Mouse (Mus musculus) gastrocnemius, postnatal 10 days (tissue): ENCODE results near the gene Cd84. TPM values are rescaled to one million over a fixed set of nuclear protein-coding genes. Genes with fewer than 3 reads are reported as not detected.
"Not testable (repeated sequence)": the region's sequence is repeated elsewhere in the genome, so short reads cannot be mapped to it uniquely, and the experiment has no call there.

Experiments used
- DNase-seq: peaks from one replicate; pipeline ENCODE4 v3.0.0; 2021; ENCODE audit warnings: mixed read lengths
- long read RNA-seq, 2 experiments: library from polyadenylated mRNA; stranded (forward); transcript quantifications; one replicate each; pipeline ENCODE4 v2.0.0; 2021
- total RNA-seq, 2 experiments: library from RNA; stranded (reverse); gene quantifications; 2 replicates each; pipeline ENCODE4 v1.2.3; 2021

The Cd84 gene
- total RNA-seq: 1 to 10 TPM; 2.1 to 5.0 TPM
- long read RNA-seq, experiment 1, partial matches to known transcripts: 0 of 1 reads
- long read RNA-seq, experiment 1, other reads (novel, unspliced or antisense): 0 of 1 reads
- long read RNA-seq, experiment 2: 0 reads

GRCm38 (mm10) chr1:171839488-171839887 lies at the start of gene Cd84:
Cd84 (plus strand) TSS chr1:171839697.
- no peak for DNase-seq

GRCm38 (mm10) chr1:171791491-171791890 lies 48.0 kb upstream of the Cd84 start:
- DNase-seq: no peak

GRCm38 (mm10) chr1:171796185-171796584 lies 43.3 kb upstream of the Cd84 start:
- no peak for DNase-seq

- DNase-seq: no peak
Measured at GRCm38 (mm10) chr1:171797840-171798239, 41.7 kb upstream of the Cd84 start.

- no peak for DNase-seq
Measured at GRCm38 (mm10) chr1:171799648-171800047, 39.8 kb upstream of the Cd84 start.

- DNase-seq: not testable (repeated sequence)
Measured at GRCm38 (mm10) chr1:171811048-171811447, 28.4 kb upstream of the Cd84 start.

- DNase-seq: no peak
Measured at GRCm38 (mm10) chr1:171815545-171816439, 23.7 kb upstream of the Cd84 start.

GRCm38 (mm10) chr1:171816991-171817390 lies 22.5 kb upstream of the Cd84 start:
- no peak for DNase-seq

GRCm38 (mm10) chr1:171821331-171821730 lies 18.2 kb upstream of the Cd84 start:
- no peak for DNase-seq

- no peak for DNase-seq
Measured at GRCm38 (mm10) chr1:171825462-171825861, 14.0 kb upstream of the Cd84 start.

GRCm38 (mm10) chr1:171826164-171826563 lies 13.3 kb upstream of the Cd84 start:
- DNase-seq: no peak

GRCm38 (mm10) chr1:171827674-171828073 lies 11.8 kb upstream of the Cd84 start:
- DNase-seq: no peak

- no peak for DNase-seq
Measured at GRCm38 (mm10) chr1:171840450-171841023, 1.0 kb downstream of the Cd84 start.

- DNase-seq: no peak
Measured at GRCm38 (mm10) chr1:171845035-171845754, 5.7 kb downstream of the Cd84 start.

GRCm38 (mm10) chr1:171848201-171848600 lies 8.7 kb downstream of the Cd84 start:
- no peak for DNase-seq

GRCm38 (mm10) chr1:171848757-171849156 lies 9.3 kb downstream of the Cd84 start:
- DNase-seq: no peak

- no peak for DNase-seq
Measured at GRCm38 (mm10) chr1:171849454-171849853, 10.0 kb downstream of the Cd84 start.

GRCm38 (mm10) chr1:171865467-171865866 lies 26.0 kb downstream of the Cd84 start:
- DNase-seq: no peak

- no peak for DNase-seq
Measured at GRCm38 (mm10) chr1:171886989-171887388, 47.5 kb downstream of the Cd84 start.

- not testable (repeated sequence) for DNase-seq
Measured at GRCm38 (mm10) chr1:171895364-171895763, 55.9 kb downstream of the Cd84 start, which contains the start of gene Gm10521. Gm10521 (plus strand) TSS chr1:171895664.

GRCm38 (mm10) chr1:171904011-171904410 lies 64.5 kb downstream of the Cd84 start:
- no peak for DNase-seq

- no peak for DNase-seq
Measured at GRCm38 (mm10) chr1:171915638-171916458, 76.4 kb downstream of the Cd84 start.
